Mouse (Mus musculus): ENCODE data around the gene Hoxd12. TPM values are rescaled to one million over a fixed set of nuclear protein-coding genes. Genes with fewer than 3 reads are reported as not detected.

The Hoxd12 gene
- 0.12 TPM in 1 of 2 replicates, not detected in the other for polyA plus RNA-seq (2015; fragmentation: Nextera tagmentation; extraction: Ambion mirVana)

DNA sequence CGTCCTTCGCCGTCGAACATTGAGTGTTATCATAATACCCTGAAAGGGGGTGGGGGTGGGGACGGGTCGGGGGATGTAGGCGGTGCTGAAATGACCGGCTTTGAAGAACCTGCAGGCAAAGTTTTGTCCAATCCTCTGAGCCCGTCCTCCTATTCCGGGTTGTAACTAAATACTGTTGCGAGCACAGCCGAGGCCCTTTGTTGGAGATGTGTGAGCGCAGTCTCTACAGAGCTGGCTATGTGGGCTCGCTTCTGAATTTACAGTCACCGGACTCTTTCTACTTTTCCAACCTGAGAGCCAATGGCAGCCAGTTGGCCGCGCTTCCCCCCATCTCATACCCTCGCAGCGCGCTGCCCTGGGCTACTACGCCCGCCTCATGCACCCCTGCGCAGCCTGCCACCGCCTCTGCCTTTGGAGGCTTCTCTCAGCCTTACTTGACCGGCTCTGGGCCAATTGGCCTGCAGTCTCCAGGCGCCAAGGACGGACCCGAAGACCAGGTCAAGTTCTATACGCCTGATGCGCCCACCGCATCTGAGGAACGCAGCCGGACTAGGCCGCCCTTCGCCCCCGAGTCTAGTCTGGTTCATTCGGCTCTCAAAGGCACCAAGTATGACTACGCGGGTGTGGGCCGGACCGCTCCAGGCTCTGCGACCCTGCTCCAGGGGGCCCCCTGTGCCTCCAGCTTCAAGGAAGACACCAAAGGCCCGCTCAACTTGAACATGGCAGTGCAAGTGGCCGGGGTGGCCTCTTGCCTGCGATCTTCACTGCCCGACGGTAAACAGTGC is at the start of gene Hoxd12:
Hoxd12 (plus strand) TSS at position 133 of the 785 bp plus-strand sequence.
- no peak for TF ChIP-seq CTCF (IDR thresholded peaks at IDR 0.05; ENCODE audit: low read depth)
- H3K27me3 ChIP-seq (replicated peaks; ENCODE audit: control insufficient read depth, insufficient read depth, low read length): peaks cover 99% of the 10 kb centered on the region
- ATAC-seq: no peak
- H3K36me3 ChIP-seq (ENCODE audit: control insufficient read depth, insufficient read depth): no peaks in the 10 kb centered on the region
- no peaks in the 10 kb centered on the region for H3K9me3 ChIP-seq (ENCODE audit: control insufficient read depth)
- no peak within 1 kb of the TSS for H3K4me2 ChIP-seq (replicated peaks; ENCODE audit: low read depth)
- no peaks in the 10 kb centered on the region for H3K4me1 ChIP-seq (replicated peaks; ENCODE audit: control insufficient read depth, insufficient read depth, low read length)
- WGBS: 4% methylated on average over 47 of the region's 47 CpGs
- H3K9ac ChIP-seq (ENCODE audit: low read depth, low read length): no peak within 1 kb of the TSS
- no peak within 1 kb of the TSS for H3K4me3 ChIP-seq (ENCODE audit: low read depth, low read length)
- no peak within 1 kb of the TSS for H3K27ac ChIP-seq (ENCODE audit: low read depth, low read length)

DNA sequence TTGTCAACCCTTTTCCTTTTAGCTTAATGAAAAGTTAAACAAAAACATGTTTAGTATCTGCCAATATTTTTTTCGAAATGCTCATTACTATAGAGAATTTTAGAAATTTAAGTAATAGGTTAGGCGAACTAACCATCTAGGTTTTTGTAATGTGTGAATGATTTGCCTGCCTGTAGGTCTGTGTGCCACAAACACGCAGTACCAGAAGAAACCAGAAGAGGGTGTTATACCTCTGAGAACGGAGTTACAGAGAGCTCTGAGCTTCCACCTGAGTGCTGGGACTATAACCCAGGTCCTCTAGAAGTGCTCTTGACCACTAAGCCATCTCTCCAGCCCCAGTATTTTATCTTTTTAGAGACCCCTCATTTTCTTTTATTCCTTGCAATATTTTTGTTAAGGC is 39.4 kb upstream of the Hoxd12 start:
- no peak for TF ChIP-seq CTCF (IDR thresholded peaks at IDR 0.05; ENCODE audit: low read depth)
- WGBS: 68% methylated on average over 4 of the region's 4 CpGs
- Histone ChIP-seq H3K27ac (ENCODE audit: low read depth, low read length) (no peak overlapping the region), H3K9ac (ENCODE audit: low read depth, low read length) (no peak overlapping the region), H3K4me3 (ENCODE audit: low read depth, low read length) (no peak overlapping the region), H3K9me3 (ENCODE audit: control insufficient read depth) (no peaks in the 10 kb centered on the region), H3K36me3 (ENCODE audit: control insufficient read depth, insufficient read depth) (no peaks in the 10 kb centered on the region), H3K4me1 (replicated peaks; ENCODE audit: control insufficient read depth, insufficient read depth, low read length) (no peaks in the 10 kb centered on the region), H3K27me3 (replicated peaks; ENCODE audit: control insufficient read depth, insufficient read depth, low read length) (no peaks in the 10 kb centered on the region), H3K4me2 (replicated peaks; ENCODE audit: low read depth) (no peak overlapping the region)
- ATAC-seq: no peak

- no peaks in the 10 kb centered on the region for H3K9me3 ChIP-seq (ENCODE audit: control insufficient read depth)
- 74% methylated on average over 5 of the region's 5 CpGs for WGBS
- H3K27me3 ChIP-seq (replicated peaks; ENCODE audit: control insufficient read depth, insufficient read depth, low read length): peaks cover 28% of the 10 kb centered on the region
- TF ChIP-seq CTCF (IDR thresholded peaks at IDR 0.05; ENCODE audit: low read depth): no peak
- no peaks in the 10 kb centered on the region for H3K4me1 ChIP-seq (replicated peaks; ENCODE audit: control insufficient read depth, insufficient read depth, low read length)
- ATAC-seq: no peak
- H3K4me3 ChIP-seq (ENCODE audit: low read depth, low read length): no peak overlapping the region
- no peak overlapping the region for H3K9ac ChIP-seq (ENCODE audit: low read depth, low read length)
- H3K27ac ChIP-seq (ENCODE audit: low read depth, low read length): no peak overlapping the region
- no peak overlapping the region for H3K4me2 ChIP-seq (replicated peaks; ENCODE audit: low read depth)
- H3K36me3 ChIP-seq (ENCODE audit: control insufficient read depth, insufficient read depth): no peaks in the 10 kb centered on the region
Measured at GRCm38 (mm10) chr2:74642431-74642830, 32.4 kb upstream of the Hoxd12 start.

GRCm38 (mm10) chr2:74645631-74646030 is 29.2 kb upstream of the Hoxd12 start:
- no peaks in the 10 kb centered on the region for H3K36me3 ChIP-seq (ENCODE audit: control insufficient read depth, insufficient read depth)
- WGBS: 87% methylated on average over 3 of the region's 3 CpGs
- no peaks in the 10 kb centered on the region for H3K9me3 ChIP-seq (ENCODE audit: control insufficient read depth)
- H3K27me3 ChIP-seq (replicated peaks; ENCODE audit: control insufficient read depth, insufficient read depth, low read length): peaks cover 60% of the 10 kb centered on the region
- no peak for ATAC-seq
- no peak overlapping the region for H3K4me2 ChIP-seq (replicated peaks; ENCODE audit: low read depth)
- no peak overlapping the region for H3K4me3 ChIP-seq (ENCODE audit: low read depth, low read length)
- no peak overlapping the region for H3K27ac ChIP-seq (ENCODE audit: low read depth, low read length)
- H3K9ac ChIP-seq (ENCODE audit: low read depth, low read length): no peak overlapping the region
- no peaks in the 10 kb centered on the region for H3K4me1 ChIP-seq (replicated peaks; ENCODE audit: control insufficient read depth, insufficient read depth, low read length)
- no peak for TF ChIP-seq CTCF (IDR thresholded peaks at IDR 0.05; ENCODE audit: low read depth)

DNA sequence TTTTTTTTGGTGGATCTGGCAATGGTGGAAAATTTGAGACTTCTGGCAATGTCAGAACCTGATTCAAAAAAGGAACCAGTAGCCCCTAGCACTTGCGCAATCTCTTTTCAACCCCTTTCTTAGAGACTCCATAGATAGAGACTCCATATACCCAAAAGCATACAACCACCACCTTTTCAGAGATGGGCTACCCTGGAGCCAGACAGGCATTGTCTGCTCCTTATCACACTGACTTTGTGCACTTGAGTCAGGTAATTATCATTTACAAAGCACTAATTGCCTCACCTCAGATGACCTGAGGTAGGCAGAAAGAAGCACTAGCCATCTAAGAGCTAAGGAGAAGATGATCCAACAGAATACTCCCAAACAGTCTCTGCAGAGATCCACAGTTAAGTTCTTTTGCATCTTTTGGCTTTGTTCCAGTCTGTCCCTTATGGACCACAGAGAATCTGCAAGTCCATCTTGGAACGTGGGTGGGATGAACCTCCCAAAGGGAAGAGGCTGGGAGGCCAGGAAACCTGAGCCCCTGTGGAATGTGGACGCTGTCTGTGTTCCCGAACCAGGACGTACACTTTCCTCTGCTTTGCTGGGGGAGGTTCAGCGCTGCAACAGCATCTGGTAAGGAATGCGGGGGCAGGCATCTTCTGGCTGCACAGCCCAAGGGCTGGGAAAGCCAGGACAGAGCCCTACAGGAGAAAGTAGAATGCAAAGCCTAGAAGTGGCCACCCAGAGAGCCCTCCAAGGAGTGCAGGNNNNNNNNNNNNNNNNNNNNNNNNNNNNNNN is 27.5 kb upstream of the Hoxd12 start:
- Histone ChIP-seq H3K27ac (ENCODE audit: low read depth, low read length) (no peak overlapping the region), H3K9ac (ENCODE audit: low read depth, low read length) (no peak overlapping the region), H3K4me3 (ENCODE audit: low read depth, low read length) (no peak overlapping the region), H3K36me3 (ENCODE audit: control insufficient read depth, insufficient read depth) (no peaks in the 10 kb centered on the region), H3K4me2 (replicated peaks; ENCODE audit: low read depth) (no peak overlapping the region), H3K9me3 (ENCODE audit: control insufficient read depth) (no peaks in the 10 kb centered on the region), H3K4me1 (replicated peaks; ENCODE audit: control insufficient read depth, insufficient read depth, low read length) (no peaks in the 10 kb centered on the region), H3K27me3 (replicated peaks; ENCODE audit: control insufficient read depth, insufficient read depth, low read length) (peaks cover 74% of the 10 kb centered on the region)
- no peak for ATAC-seq
- 17% methylated on average over 7 of the region's 7 CpGs for WGBS
- TF ChIP-seq CTCF (IDR thresholded peaks at IDR 0.05; ENCODE audit: low read depth): no peak

DNA sequence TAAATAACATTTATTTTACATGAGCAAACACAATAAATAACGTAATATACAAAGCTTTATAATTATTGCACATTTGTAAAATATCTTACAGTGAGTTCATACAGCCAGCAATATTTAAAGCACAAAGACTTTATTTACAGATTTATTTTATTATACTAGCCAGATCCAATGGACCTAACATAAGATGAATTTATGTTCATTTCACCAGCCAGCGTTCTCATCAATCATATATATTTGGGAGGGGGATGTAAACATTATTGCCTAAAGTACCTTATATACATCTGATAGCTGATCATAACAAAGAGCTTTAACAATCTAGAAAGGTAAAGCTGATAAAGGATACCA is 21.8 kb upstream of the Hoxd12 start:
- ATAC-seq: no peak
- H3K4me1 ChIP-seq (replicated peaks; ENCODE audit: control insufficient read depth, insufficient read depth, low read length): no peaks in the 10 kb centered on the region
- H3K4me2 ChIP-seq (replicated peaks; ENCODE audit: low read depth): no peak overlapping the region
- H3K27ac ChIP-seq (ENCODE audit: low read depth, low read length): no peak overlapping the region
- H3K9ac ChIP-seq (ENCODE audit: low read depth, low read length): no peak overlapping the region
- WGBS: 39% methylated on average over 2 of the region's 2 CpGs
- H3K36me3 ChIP-seq (ENCODE audit: control insufficient read depth, insufficient read depth): no peaks in the 10 kb centered on the region
- no peak for TF ChIP-seq CTCF (IDR thresholded peaks at IDR 0.05; ENCODE audit: low read depth)
- no peaks in the 10 kb centered on the region for H3K9me3 ChIP-seq (ENCODE audit: control insufficient read depth)
- peaks cover 93% of the 10 kb centered on the region for H3K27me3 ChIP-seq (replicated peaks; ENCODE audit: control insufficient read depth, insufficient read depth, low read length)
- no peak overlapping the region for H3K4me3 ChIP-seq (ENCODE audit: low read depth, low read length)
